Mouse (Mus musculus) embryonic fibroblast, embryonic 13.5 days (primary cell): ENCODE data around the gene Cgref1.

Experiments used
- CTCF ChIP-seq: IDR thresholded peaks from 2 replicates; pipeline ENCODE4 v1.5.1; 2011; ENCODE audit warnings: mild to moderate bottlenecking, control low read depth, low read length, moderate library complexity, borderline replicate concordance; ENCODE audit not compliant: insufficient read depth
- POLR2A ChIP-seq: IDR thresholded peaks from 2 replicates; pipeline ENCODE4 v1.6.1; 2011; ENCODE audit warnings: low read depth, mild to moderate bottlenecking, control low read depth, low read length, moderate library complexity

- TF ChIP-seq CTCF: no peak
- TF ChIP-seq POLR2A: no peak
Measured at GRCm38 (mm10) chr5:30914849-30915248, 30.5 kb downstream of the Cgref1 start.
